Mouse (Mus musculus) hindbrain, embryonic 10.5 days (tissue): ENCODE results near the gene St7. TPM values are rescaled to one million over a fixed set of nuclear protein-coding genes. Genes with fewer than 3 reads are reported as not detected.

Experiments used
- DNase-seq: peaks from one replicate; pipeline ENCODE4 v3.0.0-alpha.2; 2017; ENCODE audit warnings: low spot score
- H3K27ac ChIP-seq: fragments of 300-500 bp; sonication (generic); 2 replicates; pipeline ENCODE4 v1.5.1; 2016; ENCODE audit warnings: mild to moderate bottlenecking, moderate library complexity
- H3K27me3 ChIP-seq: fragments of 300-500 bp; sonication (generic); 2 replicates; pipeline ENCODE4 v1.6.1; 2016; ENCODE audit warnings: mild to moderate bottlenecking; ENCODE audit not compliant: poor library complexity, insufficient read depth, severe bottlenecking
- H3K36me3 ChIP-seq: fragments of 300-500 bp; sonication (generic); 2 replicates; pipeline ENCODE4 v1.6.1; 2016; ENCODE audit warnings: mild to moderate bottlenecking, moderate library complexity
- H3K4me1 ChIP-seq: fragments of 300-500 bp; sonication (generic); replicated peaks from 2 replicates; pipeline ENCODE4 v1.6.1; 2016; ENCODE audit warnings: mild to moderate bottlenecking
- H3K4me3 ChIP-seq: fragments of 300-500 bp; sonication (generic); 2 replicates; pipeline ENCODE4 v1.5.1; 2016; ENCODE audit warnings: mild to moderate bottlenecking, moderate library complexity
- H3K9me3 ChIP-seq: fragments of 300-500 bp; sonication (generic); 2 replicates; pipeline ENCODE4 v1.6.1; 2016; ENCODE audit warnings: mild to moderate bottlenecking, moderate library complexity
- WGBS: fragments of 180-500 bp; shearing (Covaris S2); methylation state at CpG from one replicate; pipeline ENCODE4 v1.1.7; 2016; 5-methylcytosine and 5-hydroxymethylcytosine counted together
- polyA plus RNA-seq: library from polyadenylated mRNA; unstranded; fragments of >200 nt; fragmentation: Nextera tagmentation; extraction: Ambion mirVana; gene quantifications from 2 replicates; pipeline ENCODE4 v1.2.1, GENCODE M21; 2016

Gene St7
- polyA plus RNA-seq, 1 experiment from 2014 or later: 34.8 TPM

DNA sequence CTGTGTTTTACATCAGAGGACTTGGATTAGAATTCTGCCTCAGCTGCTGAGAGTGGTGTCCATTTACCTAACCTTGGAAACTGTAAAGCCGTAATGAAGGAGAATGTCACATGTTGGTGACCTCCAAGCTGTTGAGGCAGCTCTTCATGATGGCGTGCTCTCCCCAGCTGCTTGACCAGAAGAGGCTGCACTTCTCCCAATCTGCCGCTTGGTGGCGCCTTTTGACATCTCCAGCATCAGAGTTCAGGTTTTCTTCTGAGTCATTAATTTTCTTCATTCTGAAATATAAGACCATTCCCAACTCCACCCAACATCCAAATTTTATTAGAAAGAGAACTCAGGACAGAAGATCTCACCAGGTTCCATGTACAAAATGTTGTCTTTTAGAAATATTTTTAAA, 232.5 kb downstream of the St7 start:
- Histone ChIP-seq H3K36me3 (peaks cover 19% of the 10 kb centered on the region), H3K27me3 (no peaks in the 10 kb centered on the region), H3K9me3 (no peaks in the 10 kb centered on the region), H3K4me3 (no peak overlapping the region), H3K27ac (no peak overlapping the region), H3K4me1 (no peaks in the 10 kb centered on the region; the same call in 1 of the 2 replicates)
- WGBS: 41% methylated on average over 4 of the region's 4 CpGs
- peak; percentile 42 for DNase-seq

DNA sequence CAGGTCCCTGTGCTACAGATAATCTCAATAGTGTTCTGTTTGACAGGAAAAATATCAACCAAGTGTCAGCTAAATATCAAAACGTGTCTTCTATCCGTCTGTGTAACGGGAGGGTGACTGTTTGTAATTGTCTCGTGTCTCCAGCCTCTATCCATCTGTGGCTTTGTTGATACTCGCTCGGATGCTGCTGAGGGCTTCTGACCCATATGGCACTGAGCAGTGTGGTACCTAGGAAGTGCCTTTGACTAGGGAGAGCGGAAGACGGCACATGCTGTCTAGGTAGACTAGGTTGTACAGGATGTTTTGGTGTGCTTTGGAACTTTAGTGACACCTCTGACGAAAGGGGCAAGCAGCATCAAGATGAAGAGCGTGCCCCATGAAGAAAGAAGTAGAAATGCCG, 235.0 kb downstream of the St7 start:
- Histone ChIP-seq H3K9me3 (no peaks in the 10 kb centered on the region), H3K36me3 (peaks cover 17% of the 10 kb centered on the region), H3K27me3 (no peaks in the 10 kb centered on the region), H3K27ac (no peak overlapping the region), H3K4me1 (no peaks in the 10 kb centered on the region; the same call in 1 of the 2 replicates), H3K4me3 (no peak overlapping the region)
- no peak for DNase-seq
- WGBS: 82% methylated on average over 11 of the region's 11 CpGs

GRCm38 (mm10) chr6:17931187-17931586, 238.5 kb downstream of the St7 start:
- Histone ChIP-seq H3K4me3 (no peak overlapping the region), H3K27me3 (no peaks in the 10 kb centered on the region), H3K4me1 (no peaks in the 10 kb centered on the region; the same call in 1 of the 2 replicates), H3K27ac (no peak overlapping the region), H3K36me3 (peaks cover 33% of the 10 kb centered on the region), H3K9me3 (no peaks in the 10 kb centered on the region)
- DNase-seq: no peak
- 93% methylated on average over 2 of the region's 2 CpGs for WGBS

DNA sequence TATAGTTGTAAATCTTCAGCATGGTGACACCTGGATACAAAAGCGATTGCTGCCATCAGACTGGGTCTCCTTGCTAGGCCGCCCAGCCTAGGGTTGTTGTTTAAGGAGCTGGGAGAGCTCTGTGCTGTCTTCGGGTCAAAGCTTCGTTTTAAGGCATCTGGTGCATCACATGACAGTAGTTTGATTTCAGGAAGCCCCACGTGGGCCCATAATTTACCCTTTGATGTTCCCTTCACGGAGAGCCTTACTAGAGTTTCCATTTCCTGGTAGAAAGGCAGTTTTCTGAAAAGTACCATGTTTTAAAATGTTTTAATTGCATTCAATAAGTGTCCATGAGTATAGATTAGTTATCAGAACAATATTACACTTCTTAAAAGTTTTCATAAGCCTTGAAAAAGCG, 239.1 kb downstream of the St7 start:
- 84% methylated on average over 7 of the region's 7 CpGs for WGBS
- DNase-seq: no peak
- Histone ChIP-seq H3K4me3 (no peak overlapping the region), H3K4me1 (no peaks in the 10 kb centered on the region; the same call in 1 of the 2 replicates), H3K36me3 (peaks cover 33% of the 10 kb centered on the region), H3K27me3 (no peaks in the 10 kb centered on the region), H3K27ac (no peak overlapping the region), H3K9me3 (no peaks in the 10 kb centered on the region)

- H3K4me1 ChIP-seq: no peaks in the 10 kb centered on the region
- no peak for DNase-seq
- no peaks in the 10 kb centered on the region for H3K9me3 ChIP-seq
- H3K27me3 ChIP-seq: no peaks in the 10 kb centered on the region
- no peak overlapping the region for H3K27ac ChIP-seq
- 93% methylated on average over 8 of the region's 8 CpGs for WGBS
- no peak overlapping the region for H3K4me3 ChIP-seq
- H3K36me3 ChIP-seq: peaks cover 33% of the 10 kb centered on the region
Measured at GRCm38 (mm10) chr6:17932806-17933205, 240.1 kb downstream of the St7 start.

DNA sequence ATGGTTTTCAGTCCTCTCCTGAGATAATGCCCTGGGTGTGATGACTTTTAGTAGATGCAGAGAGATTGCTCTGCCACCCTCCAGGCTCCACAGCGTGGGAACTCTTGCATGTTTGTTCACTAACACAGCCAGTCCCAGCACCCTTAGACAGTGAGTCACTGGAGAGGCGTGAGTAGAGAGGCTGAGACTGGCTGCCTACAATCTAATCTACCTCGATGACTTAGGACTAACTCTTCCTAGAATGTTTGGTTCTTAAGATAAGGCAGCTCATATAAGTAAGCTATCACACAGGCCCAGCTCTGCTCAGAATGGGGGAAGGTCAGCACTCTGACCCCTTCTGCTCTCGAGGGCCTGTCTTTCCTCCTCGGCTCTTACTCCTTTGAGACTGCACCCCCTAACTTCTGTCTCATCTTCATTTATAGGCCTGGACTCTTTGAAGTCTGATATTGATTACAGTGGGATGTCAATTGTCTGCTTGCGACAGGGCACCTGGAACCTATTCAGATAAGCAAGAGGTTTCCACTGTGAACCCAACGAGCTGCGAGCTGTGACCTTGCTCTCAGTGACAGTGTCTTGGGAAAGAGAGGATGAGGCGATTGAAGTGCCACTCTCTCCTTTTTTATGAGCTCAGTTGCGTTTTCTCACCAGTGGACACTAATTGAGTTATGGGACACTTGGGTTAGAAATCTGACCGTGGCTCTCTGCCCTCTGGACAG, 246.1 kb downstream of the St7 start:
- Histone ChIP-seq H3K4me1 (peaks cover 24% of the 10 kb centered on the region), H3K9me3 (no peaks in the 10 kb centered on the region), H3K36me3 (peaks cover 46% of the 10 kb centered on the region), H3K27ac (no peak overlapping the region), H3K4me3 (no peak overlapping the region), H3K27me3 (no peaks in the 10 kb centered on the region)
- 69% methylated on average over 11 of the region's 11 CpGs for WGBS
- DNase-seq: no peak

DNA sequence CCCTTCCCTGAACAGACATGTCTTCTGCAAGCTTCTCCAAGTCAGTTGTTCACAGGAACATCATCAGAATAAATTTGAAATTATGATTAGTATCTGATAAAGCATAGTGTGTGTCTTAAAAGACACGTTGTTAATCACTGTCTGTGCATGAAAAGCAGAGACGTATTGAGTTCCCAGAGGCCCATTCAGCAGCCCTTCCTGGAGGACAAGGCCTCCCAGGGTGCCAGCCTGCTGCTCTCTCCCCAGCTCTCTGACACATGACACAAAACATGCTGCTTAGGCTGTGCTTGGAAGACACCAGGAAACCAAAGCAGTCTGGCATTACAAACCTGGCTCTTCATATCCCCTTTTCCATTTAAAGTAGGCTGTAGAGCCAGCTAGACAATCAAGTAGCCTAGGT, 249.2 kb downstream of the St7 start:
- peak overlapping the region; percentile 23; the same call in 1 of the 2 replicates for H3K27ac ChIP-seq
- H3K27me3 ChIP-seq: no peaks in the 10 kb centered on the region
- peak; percentile 31 for DNase-seq
- no peaks in the 10 kb centered on the region for H3K9me3 ChIP-seq
- 23% methylated on average over 2 of the region's 2 CpGs for WGBS
- H3K36me3 ChIP-seq: peaks cover 23% of the 10 kb centered on the region
- peaks cover 24% of the 10 kb centered on the region for H3K4me1 ChIP-seq
- H3K4me3 ChIP-seq: no peak overlapping the region

DNA sequence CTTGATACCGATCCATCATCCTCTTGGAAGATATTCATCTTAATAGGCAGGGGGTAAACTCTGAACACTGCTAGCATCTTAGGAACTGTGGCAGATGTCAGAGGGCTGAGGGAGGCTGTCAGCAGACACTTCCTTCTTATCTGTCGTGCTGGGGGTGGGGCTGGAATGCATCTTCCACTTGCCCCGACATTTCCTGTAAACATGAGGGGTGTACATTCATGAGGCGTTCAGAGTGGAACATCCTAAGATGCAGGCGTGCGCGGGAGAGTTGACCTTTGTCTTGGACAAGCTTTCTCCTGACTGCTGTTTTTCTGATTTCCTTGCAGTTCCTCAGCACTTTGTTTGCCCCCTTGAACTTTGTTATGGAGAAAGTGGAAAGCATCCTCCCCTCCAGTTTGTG, 249.6 kb downstream of the St7 start:
- H3K36me3 ChIP-seq: peaks cover 23% of the 10 kb centered on the region
- H3K4me1 ChIP-seq: peaks cover 24% of the 10 kb centered on the region
- H3K4me3 ChIP-seq: no peak overlapping the region
- H3K27me3 ChIP-seq: no peaks in the 10 kb centered on the region
- DNase-seq: peak; percentile 16
- no peaks in the 10 kb centered on the region for H3K9me3 ChIP-seq
- WGBS: 43% methylated on average over 7 of the region's 7 CpGs
- H3K27ac ChIP-seq: peak overlapping the region; percentile 23; the same call in 1 of the 2 replicates

DNA sequence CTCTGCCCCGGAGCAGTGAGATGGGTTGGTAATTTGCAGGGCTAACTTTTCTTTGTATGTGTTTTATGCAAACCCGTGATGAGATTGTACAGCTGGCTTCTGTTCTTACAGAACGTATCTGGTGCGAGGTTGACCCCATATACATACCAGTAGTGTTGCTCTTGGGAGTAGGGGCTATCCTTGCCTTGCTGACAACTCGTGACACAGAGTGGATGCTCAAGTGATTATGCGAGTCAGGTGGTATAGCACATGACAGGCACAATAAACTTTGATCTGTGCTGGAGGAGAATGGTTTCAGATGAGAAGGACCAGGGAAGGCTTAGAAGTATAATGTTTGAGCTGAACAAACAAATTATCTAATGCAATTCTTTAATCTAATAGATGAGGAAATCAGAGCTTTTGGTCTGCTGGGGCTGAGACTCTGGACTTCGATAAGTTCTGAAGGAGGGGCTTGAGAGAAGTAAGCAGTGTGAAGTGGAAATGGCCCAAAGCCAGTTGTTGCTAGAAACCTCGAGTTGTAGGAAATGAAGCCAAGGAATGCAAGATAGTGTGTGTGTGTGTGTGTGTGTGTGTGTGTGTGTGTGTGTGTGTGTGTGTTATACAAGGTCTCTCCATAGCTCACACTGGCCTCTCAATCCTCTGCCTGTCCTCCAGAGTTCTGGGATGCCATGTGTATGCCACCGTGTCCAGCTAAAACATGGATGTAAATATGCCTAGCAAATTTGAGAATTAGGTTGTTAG, 251.3 kb downstream of the St7 start:
- no peaks in the 10 kb centered on the region for H3K9me3 ChIP-seq
- H3K4me1 ChIP-seq: peaks cover 15% of the 10 kb centered on the region
- peaks cover 12% of the 10 kb centered on the region for H3K36me3 ChIP-seq
- WGBS: 87% methylated on average over 9 of the region's 9 CpGs
- no peak overlapping the region for H3K4me3 ChIP-seq
- H3K27me3 ChIP-seq: no peaks in the 10 kb centered on the region
- H3K27ac ChIP-seq: no peak overlapping the region
- DNase-seq: no peak

DNA sequence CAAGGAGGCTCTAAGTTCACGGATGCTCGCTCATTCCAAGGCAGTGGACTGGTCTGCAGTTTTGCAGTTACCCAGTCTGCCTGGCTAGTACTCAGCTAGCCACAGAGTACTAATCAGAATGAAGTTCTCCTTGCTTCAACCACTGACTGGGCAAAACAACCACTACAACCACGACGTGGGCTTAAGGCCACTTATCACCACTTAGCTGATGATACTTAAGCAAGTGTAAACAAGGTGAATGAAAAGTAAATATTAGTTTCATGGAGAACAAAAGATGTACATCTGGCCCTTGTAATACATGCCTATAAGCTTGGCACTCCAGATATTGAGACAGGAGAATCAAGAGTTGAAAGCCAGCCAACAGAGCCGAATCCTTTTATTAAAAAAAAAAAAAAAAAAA, 253.7 kb downstream of the St7 start:
- Histone ChIP-seq H3K9me3 (no peaks in the 10 kb centered on the region), H3K27me3 (no peaks in the 10 kb centered on the region), H3K4me1 (peaks cover 12% of the 10 kb centered on the region), H3K27ac (no peak overlapping the region), H3K36me3 (no peaks in the 10 kb centered on the region), H3K4me3 (no peak overlapping the region)
- 82% methylated on average over 5 of the region's 5 CpGs for WGBS
- no peak for DNase-seq

- Histone ChIP-seq H3K27ac (no peak overlapping the region), H3K4me3 (no peak overlapping the region), H3K9me3 (no peaks in the 10 kb centered on the region), H3K4me1 (peaks cover 4% of the 10 kb centered on the region), H3K36me3 (no peaks in the 10 kb centered on the region), H3K27me3 (no peaks in the 10 kb centered on the region)
- no peak for DNase-seq
- WGBS: 79% methylated on average over 11 of the region's 11 CpGs
Measured at GRCm38 (mm10) chr6:17947130-17947831, 254.5 kb downstream of the St7 start.

DNA sequence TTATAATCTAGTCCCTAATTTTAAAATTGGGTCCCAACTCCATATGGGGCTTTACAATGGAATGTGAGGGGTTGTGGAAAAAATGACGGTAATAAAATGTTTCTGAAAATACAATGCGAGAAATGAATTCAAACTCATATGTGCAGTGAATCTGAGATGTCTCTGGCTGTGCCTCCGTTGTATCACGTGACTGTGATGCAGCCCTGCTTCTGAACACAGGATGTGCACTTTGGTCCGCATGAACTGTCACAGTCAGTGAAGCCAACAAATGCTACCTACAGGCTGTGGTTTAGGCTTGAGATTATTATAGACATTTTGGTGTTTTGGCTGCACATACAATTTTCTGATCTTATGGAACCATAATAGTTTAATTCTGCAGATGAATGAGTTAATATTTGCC, 256.4 kb downstream of the St7 start:
- H3K36me3 ChIP-seq: no peaks in the 10 kb centered on the region
- no peak overlapping the region for H3K4me3 ChIP-seq
- H3K4me1 ChIP-seq: no peaks in the 10 kb centered on the region
- no peaks in the 10 kb centered on the region for H3K27me3 ChIP-seq
- no peaks in the 10 kb centered on the region for H3K9me3 ChIP-seq
- WGBS: 91% methylated on average over 5 of the region's 5 CpGs
- no peak for DNase-seq
- H3K27ac ChIP-seq: no peak overlapping the region

GRCm38 (mm10) chr6:17951779-17952178, 259.0 kb downstream of the St7 start:
- Histone ChIP-seq H3K27ac (no peak overlapping the region), H3K27me3 (no peaks in the 10 kb centered on the region), H3K4me1 (no peaks in the 10 kb centered on the region), H3K9me3 (no peaks in the 10 kb centered on the region), H3K36me3 (no peaks in the 10 kb centered on the region), H3K4me3 (no peak overlapping the region)
- 87% methylated on average over 8 of the region's 8 CpGs for WGBS
- no peak for DNase-seq
